Mouse (Mus musculus) frontal cortex, adult (tissue): Measurements from ENCODE around the gene Gpr45.
"Not testable (repeated sequence)": the region's sequence is repeated elsewhere in the genome, so short reads cannot be mapped to it uniquely, and the experiment has no call there.

ENCODE experiments used
- ATAC-seq: cut with Nextera tagmentation; 2 replicates; pipeline ENCODE4 v1.9.2; 2017; ENCODE audit warnings: mild to moderate bottlenecking, moderate library complexity, mixed read lengths; ENCODE audit not compliant: low TSS enrichment

Gene Gpr45

GRCm38 (mm10) chr1:42952734-42953481 lies at the start of gene Gpr45:
Gene Gpr45, plus strand, starts transcription at chr1:42952872.
- peak; percentile 70 for ATAC-seq

GRCm38 (mm10) chr1:42905148-42905547 lies 47.5 kb upstream of the Gpr45 start:
- ATAC-seq, result no peak

GRCm38 (mm10) chr1:42906696-42907095 lies 46.0 kb upstream of the Gpr45 start:
- ATAC-seq, result peak; percentile 98

GRCm38 (mm10) chr1:42907153-42907552 lies 45.5 kb upstream of the Gpr45 start:
- peak; percentile 24; the same call in 1 of the 2 replicates for ATAC-seq

- peak; percentile 92 for ATAC-seq
Observed at GRCm38 (mm10) chr1:42915062-42915461, 37.6 kb upstream of the Gpr45 start.

GRCm38 (mm10) chr1:42916719-42917118 lies 36.0 kb upstream of the Gpr45 start:
- no peak for ATAC-seq

- no peak for ATAC-seq
Observed at GRCm38 (mm10) chr1:42917908-42918307, 34.8 kb upstream of the Gpr45 start.

- no peak; the same call in 1 of the 2 replicates for ATAC-seq
Observed at GRCm38 (mm10) chr1:42923924-42924323, 28.7 kb upstream of the Gpr45 start.

- no peak for ATAC-seq
Observed at GRCm38 (mm10) chr1:42933613-42934012, 19.1 kb upstream of the Gpr45 start.

GRCm38 (mm10) chr1:42948486-42948885 lies 4.2 kb upstream of the Gpr45 start:
- no peak for ATAC-seq

- peak; percentile 32; the same call in 1 of the 2 replicates for ATAC-seq
Observed at GRCm38 (mm10) chr1:42953482-42953822, 780 bp downstream of the Gpr45 start.

- ATAC-seq, result peak; percentile 60; the same call in 1 of the 2 replicates
Observed at GRCm38 (mm10) chr1:42956828-42957227, 4.2 kb downstream of the Gpr45 start.

GRCm38 (mm10) chr1:42983082-42983771 lies 30.6 kb downstream of the Gpr45 start:
- ATAC-seq, result no peak

- no peak for ATAC-seq
Observed at GRCm38 (mm10) chr1:42984119-42984518, 31.4 kb downstream of the Gpr45 start.

- ATAC-seq, result no peak
Observed at GRCm38 (mm10) chr1:42988996-42989395, 36.3 kb downstream of the Gpr45 start.

- peak; percentile 92 for ATAC-seq
Observed at GRCm38 (mm10) chr1:43006051-43006514, 53.4 kb downstream of the Gpr45 start.

- ATAC-seq, result no peak
Observed at GRCm38 (mm10) chr1:43006524-43006923, 53.9 kb downstream of the Gpr45 start.

GRCm38 (mm10) chr1:43010461-43010860 lies 57.8 kb downstream of the Gpr45 start:
- ATAC-seq, result no peak

- ATAC-seq, result not testable (repeated sequence)
Observed at GRCm38 (mm10) chr1:43015153-43015685, 62.5 kb downstream of the Gpr45 start.

- ATAC-seq, result no peak
Observed at GRCm38 (mm10) chr1:43036014-43036413, 83.3 kb downstream of the Gpr45 start.

- peak; percentile 62; the same call in 1 of the 2 replicates for ATAC-seq
Observed at GRCm38 (mm10) chr1:43042271-43042670, 89.6 kb downstream of the Gpr45 start.

- no peak for ATAC-seq
Observed at GRCm38 (mm10) chr1:43045204-43045982, 92.7 kb downstream of the Gpr45 start.
